Mouse (Mus musculus) ES-Bruce4 (cell line): Measurements from ENCODE around the gene Pnpla5.

Experiments used
- CTCF ChIP-seq: IDR thresholded peaks from one replicate; pipeline ENCODE4 v1.8.1; 2011; ENCODE audit warnings: low read depth, low read length
- POLR2A ChIP-seq: IDR thresholded peaks from one replicate; pipeline ENCODE4 v1.8.1; 2011; ENCODE audit warnings: low read length; ENCODE audit not compliant: insufficient read depth

DNA sequence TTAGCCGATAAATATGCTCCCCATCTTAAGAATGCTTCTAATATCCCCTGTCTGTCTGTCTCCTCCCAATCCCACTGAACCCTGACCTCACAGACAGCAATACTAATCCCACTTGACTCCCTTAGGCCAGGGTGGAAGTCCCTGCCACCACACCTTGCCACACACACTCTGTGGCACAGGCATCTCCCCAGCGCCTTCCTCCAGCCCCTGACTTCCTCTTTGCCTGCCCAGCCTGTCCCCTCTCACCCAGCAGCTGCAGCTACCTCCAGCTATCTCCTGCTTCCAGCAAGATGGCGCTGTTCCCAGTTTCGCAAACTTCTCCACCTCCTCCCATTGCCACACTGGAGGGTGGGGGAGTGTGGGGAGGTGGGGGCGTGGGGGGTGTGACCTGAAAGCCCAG lies 3.9 kb upstream of the Pnpla5 start:
- peak; percentile 72 for TF ChIP-seq CTCF
- no peak for TF ChIP-seq POLR2A
